Mouse (Mus musculus) intestine, postnatal 0 days (tissue): ENCODE data around the gene Macrod1. TPM values are rescaled to one million over a fixed set of nuclear protein-coding genes. Genes with fewer than 3 reads are reported as not detected.

Experiments
- ATAC-seq: fragments of 200-750 bp; cut with Nextera tagmentation; 2 replicates; pipeline ENCODE4 v1.8.0; 2017; ENCODE audit warnings: mild to moderate bottlenecking, moderate TSS enrichment, moderate library complexity
- H3K27ac ChIP-seq: fragments of 300-500 bp; sonication (generic); 2 replicates; pipeline ENCODE4 v1.5.1; 2014; ENCODE audit warnings: mild to moderate bottlenecking, low read depth, low read length, moderate library complexity
- H3K27me3 ChIP-seq: fragments of 300-500 bp; sonication (generic); replicated peaks from 2 replicates; pipeline ENCODE4 v1.6.1; 2014; ENCODE audit warnings: low read length, mixed read lengths; ENCODE audit not compliant: control insufficient read depth, insufficient read depth
- H3K36me3 ChIP-seq: fragments of 300-500 bp; sonication (generic); 2 replicates; pipeline ENCODE4 v1.6.1; 2014; ENCODE audit warnings: mild to moderate bottlenecking, moderate library complexity; ENCODE audit not compliant: control insufficient read depth, insufficient read depth
- H3K4me1 ChIP-seq: fragments of 300-500 bp; sonication (generic); replicated peaks from 2 replicates; pipeline ENCODE4 v1.6.1; 2014; ENCODE audit warnings: antibody characterized with exemption, low read length, mixed read lengths; ENCODE audit not compliant: control insufficient read depth, insufficient read depth
- H3K4me2 ChIP-seq: fragments of 300-500 bp; sonication (generic); replicated peaks from 2 replicates; pipeline ENCODE4 v1.6.1; 2014; ENCODE audit warnings: low read depth, mild to moderate bottlenecking, moderate library complexity
- H3K4me3 ChIP-seq: fragments of 300-500 bp; sonication (generic); 2 replicates; pipeline ENCODE4 v1.5.1; 2014; ENCODE audit warnings: low read depth, low read length
- H3K9ac ChIP-seq: fragments of 300-500 bp; sonication (generic); 2 replicates; pipeline ENCODE4 v1.6.1; 2014; ENCODE audit warnings: mild to moderate bottlenecking, low read depth, low read length
- H3K9me3 ChIP-seq: fragments of 300-500 bp; sonication (generic); 2 replicates; pipeline ENCODE4 v1.6.1; 2016; ENCODE audit warnings: mixed run types; ENCODE audit not compliant: control insufficient read depth
- CTCF ChIP-seq: sonication (generic); IDR thresholded peaks from 2 replicates; pipeline ENCODE4 v1.5.1; 2016; ENCODE audit warnings: low read depth, mild to moderate bottlenecking, control low read depth, antibody characterized with exemption, moderate library complexity
- WGBS: fragments of 180-500 bp; shearing (Covaris S2); extraction: QIAGEN DNeasy Blood & Tissue Kit; methylation state at CpG from one replicate; pipeline ENCODE4 v1.1.7; 2014; 5-methylcytosine and 5-hydroxymethylcytosine counted together
- polyA plus RNA-seq: library from polyadenylated mRNA; unstranded; fragments of >200 nt; fragmentation: Nextera tagmentation; extraction: Ambion mirVana; gene quantifications from 2 replicates; pipeline ENCODE4 v1.2.1, GENCODE M21; 2015

The Macrod1 gene
- polyA plus RNA-seq, 1 experiment from 2014 or later = 15.1 TPM

- no peak for ATAC-seq
- Histone ChIP-seq H3K9me3 (no peaks in the 10 kb centered on the region), H3K9ac (no peak overlapping the region), H3K4me2 (peak overlapping the region; percentile 17; the same call in 1 of the 2 replicates), H3K36me3 (peaks cover 32% of the 10 kb centered on the region), H3K27ac (peak overlapping the region; percentile 15; the same call in 1 of the 2 replicates), H3K27me3 (no peaks in the 10 kb centered on the region), H3K4me1 (no peaks in the 10 kb centered on the region), H3K4me3 (no peak overlapping the region)
- WGBS = 77% methylated on average over 12 of the region's 12 CpGs
- TF ChIP-seq CTCF = no peak
These were observed 38.8 kb upstream of the Macrod1 start for GRCm38 (mm10) chr19:7017541-7018457.

GRCm38 (mm10) chr19:7018546-7018945 is 38.1 kb upstream of the Macrod1 start:
- Histone ChIP-seq H3K4me1 (no peaks in the 10 kb centered on the region), H3K4me3 (no peak overlapping the region), H3K27me3 (no peaks in the 10 kb centered on the region), H3K9ac (no peak overlapping the region), H3K4me2 (peak overlapping the region; percentile 4; the same call in 1 of the 2 replicates), H3K36me3 (peaks cover 36% of the 10 kb centered on the region), H3K9me3 (no peaks in the 10 kb centered on the region), H3K27ac (peak overlapping the region; percentile 17)
- ATAC-seq = no peak
- 90% methylated on average over 11 of the region's 11 CpGs for WGBS
- no peak for TF ChIP-seq CTCF

- H3K27ac ChIP-seq = peak within 1 kb of the TSS; percentile 36
- no peak for TF ChIP-seq CTCF
- peaks cover 35% of the 10 kb centered on the region for H3K36me3 ChIP-seq
- H3K27me3 ChIP-seq = no peaks in the 10 kb centered on the region
- no peak within 1 kb of the TSS for H3K4me3 ChIP-seq
- no peaks in the 10 kb centered on the region for H3K9me3 ChIP-seq
- no peak within 1 kb of the TSS for H3K9ac ChIP-seq
- ATAC-seq = 0 out of 2 replicates have a peak, but pooled peaks have one; percentile 29
- peak within 1 kb of the TSS; percentile 33; the same call in 1 of the 2 replicates for H3K4me2 ChIP-seq
- 53% methylated on average over 5 of the region's 5 CpGs for WGBS
- no peaks in the 10 kb centered on the region for H3K4me1 ChIP-seq
These were observed 37.4 kb upstream of the Macrod1 start, which contains the start of gene Fermt3 for GRCm38 (mm10) chr19:7019191-7019590. TSS of gene Fermt3 (minus strand) at chr19:7019469.

- ATAC-seq = peak; percentile 71
- Histone ChIP-seq H3K9ac (no peak overlapping the region), H3K27me3 (no peaks in the 10 kb centered on the region), H3K4me2 (no peak overlapping the region), H3K9me3 (no peaks in the 10 kb centered on the region), H3K4me1 (no peaks in the 10 kb centered on the region), H3K4me3 (no peak overlapping the region), H3K36me3 (peaks cover 46% of the 10 kb centered on the region), H3K27ac (peak overlapping the region; percentile 36)
- WGBS = 40% methylated on average over 3 of the region's 3 CpGs
- peak; percentile 91 for TF ChIP-seq CTCF
These were observed 36.4 kb upstream of the Macrod1 start for GRCm38 (mm10) chr19:7020224-7020641.

- Histone ChIP-seq H3K27ac (no peak overlapping the region), H3K9ac (no peak overlapping the region), H3K27me3 (no peaks in the 10 kb centered on the region), H3K4me1 (no peaks in the 10 kb centered on the region), H3K9me3 (no peaks in the 10 kb centered on the region), H3K36me3 (peaks cover 90% of the 10 kb centered on the region), H3K4me2 (no peak overlapping the region), H3K4me3 (no peak overlapping the region)
- 98% methylated on average over 5 of the region's 5 CpGs for WGBS
- no peak for ATAC-seq
- no peak for TF ChIP-seq CTCF
These were observed 27.1 kb upstream of the Macrod1 start for GRCm38 (mm10) chr19:7029531-7029930.

GRCm38 (mm10) chr19:7034006-7034405 is 22.6 kb upstream of the Macrod1 start:
- Histone ChIP-seq H3K9ac (no peak overlapping the region), H3K27me3 (no peaks in the 10 kb centered on the region), H3K4me1 (0 out of 2 replicates have a peak, but pooled peaks cover 5% of the 10 kb centered on the region), H3K27ac (no peak overlapping the region), H3K4me2 (no peak overlapping the region), H3K36me3 (peaks cover 59% of the 10 kb centered on the region), H3K4me3 (no peak overlapping the region), H3K9me3 (no peaks in the 10 kb centered on the region)
- 90% methylated on average over 5 of the region's 5 CpGs for WGBS
- no peak for ATAC-seq
- no peak for TF ChIP-seq CTCF
